9 mouse cellular contexts compared by ENCODE assay signal in the genomic region with DNA sequence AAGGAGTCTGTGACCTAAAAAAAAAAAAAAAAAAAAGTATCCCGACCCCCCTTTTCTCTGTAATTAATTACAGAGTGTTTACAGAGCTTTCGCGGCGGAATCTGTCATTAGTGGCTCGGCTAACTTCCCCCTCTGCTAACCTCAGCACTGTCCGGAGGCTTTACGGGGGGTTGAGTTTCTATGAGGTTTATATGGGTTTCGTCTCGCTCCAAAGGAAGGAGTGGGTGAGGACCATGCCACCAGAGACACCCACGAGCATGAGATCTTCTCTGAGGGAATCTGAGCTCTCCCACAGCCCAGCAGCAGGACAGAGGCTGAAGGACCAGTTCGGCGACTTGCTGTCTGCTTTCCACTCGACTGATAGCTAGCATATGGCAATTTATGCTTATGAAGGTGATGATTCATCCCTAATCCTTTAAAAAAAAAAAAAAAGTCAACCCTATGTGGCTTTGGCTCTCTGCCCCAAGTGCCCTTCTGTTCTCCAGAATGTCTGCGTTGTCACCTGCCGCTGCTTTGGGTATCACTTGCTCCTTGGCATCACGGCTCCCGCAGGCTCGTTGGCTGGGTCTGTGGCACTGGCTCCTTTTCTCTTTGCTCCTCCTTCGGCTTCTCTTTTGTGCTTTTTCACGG. TPM values are rescaled to one million over a fixed set of nuclear protein-coding genes. Genes with fewer than 3 reads are reported as not detected.
A peak's percentile ranks its signal among the peaks of the same experiment; 100 is the strongest.
DNase-seq lines count a peak whose midpoint lies in the region; ATAC-seq and TF ChIP-seq lines count a peak whose summit lies in the region.
"Had no signal": no experiment of that assay in that cellular context is flagged by ENCODE, and none has a peak within 500 bp of the region (broad histone marks: within the 10 kb centered on the region; RNA-seq: fewer than 3 reads in every experiment).

No protein-coding gene starts in this region.

- H3K9ac ChIP-seq in embryonic facial prominence, embryonic 12.5 days = no peak overlapping the region
- no peak overlapping the region for H3K9ac ChIP-seq in midbrain, postnatal 0 days (replicated peaks; ENCODE audit: low read length, poor library complexity, severe bottlenecking)

- peaks cover 4% of the 10 kb centered on the region; the same call in 1 of the 2 replicates for H3K4me1 ChIP-seq in lung, adult 2 months (ENCODE audit: control insufficient read depth, insufficient read depth, low read length)
- H3K4me1 ChIP-seq in embryonic facial prominence, embryonic 12.5 days = peaks cover 13% of the 10 kb centered on the region; the same call in 1 of the 2 replicates
- no peaks in the 10 kb centered on the region for H3K4me1 ChIP-seq in midbrain, postnatal 0 days (ENCODE audit: insufficient read depth, low read length)

- peak overlapping the region; percentile 44 for H3K4me2 ChIP-seq in embryonic facial prominence, embryonic 12.5 days (replicated peaks)
- peak overlapping the region; percentile 22 for H3K4me2 ChIP-seq in midbrain, postnatal 0 days (ENCODE audit: low read depth, low read length, poor library complexity, severe bottlenecking)

- no peak for TF ChIP-seq CTCF in lung, adult 2 months (IDR thresholded peaks at IDR 0.05; ENCODE audit: insufficient read depth, low read length)
- no peak for TF ChIP-seq CTCF in midbrain, postnatal 0 days (IDR thresholded peaks at IDR 0.05)

- H3K27ac ChIP-seq in embryonic facial prominence, embryonic 12.5 days = no peak overlapping the region
- H3K27ac ChIP-seq in midbrain, postnatal 0 days (ENCODE audit: low read depth, low read length) = no peak overlapping the region

- peak; percentile 8 for DNase-seq in lung, adult 2 months
- DNase-seq in lung, postnatal 25 days (ENCODE audit: low spot score) = no peak
- peak; percentile 96 for DNase-seq in brain, adult 2 months (ENCODE audit: low read depth, low spot score)
- DNase-seq in layer of hippocampus, adult 9-11 months = peak; percentile 2
- DNase-seq in midbrain, postnatal 0 days (ENCODE audit: low spot score) = peak; percentile 67
- no peak for DNase-seq in adrenal gland, adult 2 months
- no peak for DNase-seq in c-Kit-positive CD71-positive TER-119-positive erythroid progenitor cells, embryonic 14.5 days (ENCODE audit: low spot score)

- H3K27me3 ChIP-seq in embryonic facial prominence, embryonic 12.5 days = peaks cover 18% of the 10 kb centered on the region
- peaks cover 3% of the 10 kb centered on the region; the same call in 1 of the 2 replicates for H3K27me3 ChIP-seq in midbrain, postnatal 0 days (ENCODE audit: insufficient read depth, low read length)

- no peaks in the 10 kb centered on the region for H3K36me3 ChIP-seq in embryonic facial prominence, embryonic 12.5 days
- H3K36me3 ChIP-seq in midbrain, postnatal 0 days (ENCODE audit: insufficient read depth, low read length) = no peaks in the 10 kb centered on the region

- WGBS in lung, adult 2 months = 10% methylated on average over 20 of the region's 20 CpGs
- 12% methylated on average over 20 of the region's 20 CpGs for WGBS in embryonic facial prominence, embryonic 12.5 days
- 47% methylated on average over 20 of the region's 20 CpGs for WGBS in midbrain, postnatal 0 days

- TF ChIP-seq POLR2A in lung, adult 2 months (IDR thresholded peaks at IDR 0.05; ENCODE audit: borderline replicate concordance, extremely low read depth, low read depth, low read length) = no peak

- ATAC-seq in embryonic facial prominence, embryonic 12.5 days (ENCODE audit: insufficient number of reproducible peaks, insufficient read depth, low FRiP score, low TSS enrichment) = no peak
- no peak for ATAC-seq in midbrain, postnatal 0 days (ENCODE audit: low FRiP score)

- H3K9me3 ChIP-seq in embryonic facial prominence, embryonic 12.5 days = no peaks in the 10 kb centered on the region
- no peaks in the 10 kb centered on the region for H3K9me3 ChIP-seq in midbrain, postnatal 0 days (ENCODE audit: low read length)

- H3K4me3 ChIP-seq in lung, adult 2 months (replicated peaks; ENCODE audit: extremely low read depth, low read depth, low read length) = no peak overlapping the region
- no peak overlapping the region for H3K4me3 ChIP-seq in embryonic facial prominence, embryonic 12.5 days
- no peak overlapping the region for H3K4me3 ChIP-seq in midbrain, postnatal 0 days (ENCODE audit: low read depth, low read length)
- H3K4me3 ChIP-seq: erythroblast, embryonic 14.5 days had no signal

RNA-seq across cellular contexts. Expression of a gene that starts 55.8 kb away (rescaled TPM):
- polyA plus RNA-seq in lung, adult 2 months (2012; rRNA removed) = 7.5 and 9.6 TPM in 2 replicates
- polyA plus RNA-seq in embryonic facial prominence, embryonic 12.5 days (2016; fragmentation: Nextera tagmentation; extraction: Ambion mirVana) = 48.3 and 54.0 TPM in 2 replicates
- 18.0 and 27.6 TPM in 2 replicates for total RNA-seq in midbrain, postnatal 0 days (2014; rRNA removed)
- polyA plus RNA-seq in midbrain, postnatal 0 days (2015; fragmentation: Nextera tagmentation; extraction: Ambion mirVana) = 16.4 and 19.3 TPM in 2 replicates
- 10 to 100 TPM; 22.7 to 47.1 TPM for total RNA-seq in adrenal gland, adult 2 months (2021)
- polyA plus RNA-seq in adrenal gland, adult 2 months (2012; rRNA removed) = 5.5 and 6.3 TPM in 2 replicates

Comparison
In these comparisons a context has a peak if more than half of its experiments do, and no peak if none do; other contexts are left out.
1. DNase-seq: peak in lung, adult 2 months (single experiment), brain, adult 2 months (single experiment), layer of hippocampus, adult 9-11 months (single experiment) and midbrain, postnatal 0 days (single experiment); none in lung, postnatal 25 days (single experiment), adrenal gland, adult 2 months (single experiment) and c-Kit-positive CD71-positive TER-119-positive erythroid progenitor cells, embryonic 14.5 days (single experiment).